Mouse (Mus musculus) forebrain, embryonic 16.5 days (tissue): ENCODE data around the gene Ano1. TPM values are rescaled to one million over a fixed set of nuclear protein-coding genes. Genes with fewer than 3 reads are reported as not detected.

Experiments used
- ATAC-seq: fragments of 200-750 bp; cut with Nextera tagmentation; 2 replicates; pipeline ENCODE4 v1.8.0; 2017; ENCODE audit warnings: mild to moderate bottlenecking, moderate library complexity
- H3K27ac ChIP-seq: fragments of 300-500 bp; sonication (generic); 2 replicates; pipeline ENCODE4 v1.5.1; 2014; ENCODE audit warnings: low read length, control low read depth
- H3K27me3 ChIP-seq: fragments of 300-500 bp; sonication (generic); replicated peaks from 2 replicates; pipeline ENCODE4 v1.6.1; 2014; ENCODE audit warnings: low read length; ENCODE audit not compliant: control insufficient read depth, insufficient read depth
- H3K36me3 ChIP-seq: fragments of 300-500 bp; sonication (generic); 2 replicates; pipeline ENCODE4 v1.6.1; 2014; ENCODE audit not compliant: control insufficient read depth, insufficient read depth
- H3K4me1 ChIP-seq: fragments of 300-500 bp; sonication (generic); replicated peaks from 2 replicates; pipeline ENCODE4 v1.6.1; 2014; ENCODE audit warnings: low read length; ENCODE audit not compliant: control insufficient read depth, insufficient read depth
- H3K4me2 ChIP-seq: fragments of 300-500 bp; sonication (generic); 2 replicates; pipeline ENCODE4 v1.6.1; 2014; ENCODE audit warnings: mild to moderate bottlenecking, low read length, control low read depth
- H3K4me3 ChIP-seq: fragments of 300-500 bp; sonication (generic); replicated peaks from 2 replicates; pipeline ENCODE4 v1.5.1; 2014; ENCODE audit warnings: mild to moderate bottlenecking, low read length, control low read depth
- H3K9ac ChIP-seq: fragments of 300-500 bp; sonication (generic); replicated peaks from 2 replicates; pipeline ENCODE4 v1.6.1; 2014; ENCODE audit warnings: low read depth, low read length, control low read depth
- H3K9me3 ChIP-seq: fragments of 300-500 bp; sonication (generic); 2 replicates; pipeline ENCODE4 v1.6.1; 2016; ENCODE audit warnings: low read length; ENCODE audit not compliant: control insufficient read depth
- WGBS: fragments of 180-500 bp; shearing (Covaris S2); extraction: QIAGEN DNeasy Blood & Tissue Kit; methylation state at CpG from one replicate; pipeline ENCODE4 v1.1.7; 2014; 5-methylcytosine and 5-hydroxymethylcytosine counted together
- polyA plus RNA-seq: library from polyadenylated mRNA; unstranded; fragments of >200 nt; fragmentation: Nextera tagmentation; extraction: Ambion mirVana; gene quantifications from 2 replicates; pipeline ENCODE4 v1.2.1, GENCODE M21; 2015

The Ano1 gene
- polyA plus RNA-seq, 1 experiment from 2014 or later, result 9.4 TPM

DNA sequence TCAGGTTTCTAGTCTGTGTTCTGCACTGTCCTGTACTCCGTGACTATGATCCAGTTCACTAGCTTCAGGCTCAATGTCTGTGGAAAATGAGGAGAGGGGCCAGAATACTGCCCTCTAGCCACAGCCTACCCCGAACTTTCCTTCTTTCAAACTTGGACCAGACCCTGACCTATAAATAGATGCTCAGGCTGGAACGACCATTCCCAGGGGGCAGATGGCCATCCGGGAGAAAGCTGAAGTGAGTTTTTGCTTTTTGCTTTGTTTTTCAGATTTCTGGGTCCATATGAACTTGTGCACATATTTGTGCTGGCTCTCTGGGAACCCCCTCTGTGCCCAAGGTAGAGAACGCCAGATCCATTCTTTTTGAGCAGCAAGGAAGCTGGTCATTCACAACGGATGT is 116.9 kb downstream of the Ano1 start:
- ATAC-seq, result no peak
- Histone ChIP-seq H3K27me3 (no peaks in the 10 kb centered on the region), H3K4me1 (peaks cover 8% of the 10 kb centered on the region), H3K4me3 (no peak overlapping the region), H3K4me2 (no peak overlapping the region), H3K27ac (no peak overlapping the region), H3K9me3 (no peaks in the 10 kb centered on the region), H3K36me3 (no peaks in the 10 kb centered on the region), H3K9ac (no peak overlapping the region)
- 83% methylated on average over 6 of the region's 6 CpGs for WGBS

DNA sequence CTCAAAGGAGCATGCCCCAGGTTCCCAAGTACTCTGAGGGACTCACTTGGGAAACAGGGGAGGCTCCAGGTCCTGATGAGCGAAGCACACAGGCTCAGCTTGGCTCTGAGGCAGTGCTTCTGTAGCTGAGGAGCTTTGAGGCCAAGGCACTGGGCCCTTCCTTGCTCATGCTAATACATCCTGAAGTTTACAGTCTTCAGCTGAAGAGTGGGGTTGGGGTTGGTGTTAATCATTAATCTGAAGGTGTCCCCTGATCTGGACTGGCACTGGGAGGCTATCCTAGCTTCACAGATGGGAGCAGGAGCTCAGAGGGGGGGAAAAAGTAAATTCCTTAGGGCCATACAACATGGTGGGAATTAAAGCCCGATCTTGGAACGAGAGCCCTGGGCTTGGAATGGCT is 117.3 kb downstream of the Ano1 start:
- Histone ChIP-seq H3K4me2 (no peak overlapping the region), H3K4me3 (no peak overlapping the region), H3K36me3 (no peaks in the 10 kb centered on the region), H3K9ac (no peak overlapping the region), H3K4me1 (peaks cover 11% of the 10 kb centered on the region), H3K9me3 (no peaks in the 10 kb centered on the region), H3K27me3 (no peaks in the 10 kb centered on the region), H3K27ac (no peak overlapping the region)
- 89% methylated on average over 3 of the region's 3 CpGs for WGBS
- ATAC-seq, result no peak

DNA sequence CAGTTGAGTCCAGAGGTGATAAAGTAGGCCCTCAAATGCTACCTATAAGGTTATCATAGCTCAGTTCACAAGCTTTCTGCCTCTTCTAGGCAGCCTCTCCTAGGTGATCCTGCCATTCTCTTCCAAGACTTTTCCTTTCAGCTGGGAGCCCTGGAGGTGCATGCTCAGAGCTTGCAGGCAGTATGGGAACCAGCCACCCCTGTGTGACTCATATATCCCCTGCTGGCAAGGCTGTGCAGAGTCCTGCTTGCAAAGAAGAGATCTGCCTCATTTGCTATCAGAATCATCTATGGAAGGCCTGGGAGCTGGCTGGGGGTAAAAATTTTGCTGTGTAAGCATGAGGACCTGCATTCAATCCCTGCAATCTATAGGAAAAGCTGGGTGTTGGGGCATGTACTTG is 119.5 kb downstream of the Ano1 start:
- Histone ChIP-seq H3K27me3 (no peaks in the 10 kb centered on the region), H3K4me3 (no peak overlapping the region), H3K4me2 (no peak overlapping the region), H3K4me1 (peaks cover 29% of the 10 kb centered on the region), H3K9me3 (no peaks in the 10 kb centered on the region), H3K27ac (no peak overlapping the region), H3K9ac (no peak overlapping the region), H3K36me3 (no peaks in the 10 kb centered on the region)
- ATAC-seq, result no peak

DNA sequence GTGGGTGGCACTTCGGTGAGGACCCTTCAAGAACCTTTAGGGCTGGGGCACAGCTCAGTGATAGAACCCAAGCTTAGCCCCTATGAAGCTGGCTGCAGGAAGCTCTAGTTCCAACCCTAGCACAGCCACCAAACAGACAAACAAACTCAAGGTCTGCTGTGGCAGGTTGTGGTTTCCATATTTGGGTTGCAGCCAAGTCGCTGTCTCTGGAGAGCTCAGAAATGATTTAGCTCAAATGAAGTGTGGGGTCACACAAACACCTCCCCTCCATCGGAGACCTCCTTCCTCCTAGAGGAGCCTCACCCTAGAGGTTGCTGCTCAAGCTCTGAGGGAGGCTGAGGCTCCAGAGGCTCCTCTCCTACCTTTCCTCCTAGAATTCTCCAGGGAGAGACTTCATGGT is 121.2 kb downstream of the Ano1 start:
- Histone ChIP-seq H3K4me1 (peaks cover 23% of the 10 kb centered on the region), H3K4me3 (no peak overlapping the region), H3K27me3 (no peaks in the 10 kb centered on the region), H3K9me3 (no peaks in the 10 kb centered on the region), H3K9ac (no peak overlapping the region), H3K4me2 (no peak overlapping the region), H3K27ac (no peak overlapping the region), H3K36me3 (no peaks in the 10 kb centered on the region)
- WGBS, result 83% methylated on average over 3 of the region's 3 CpGs
- ATAC-seq, result no peak

DNA sequence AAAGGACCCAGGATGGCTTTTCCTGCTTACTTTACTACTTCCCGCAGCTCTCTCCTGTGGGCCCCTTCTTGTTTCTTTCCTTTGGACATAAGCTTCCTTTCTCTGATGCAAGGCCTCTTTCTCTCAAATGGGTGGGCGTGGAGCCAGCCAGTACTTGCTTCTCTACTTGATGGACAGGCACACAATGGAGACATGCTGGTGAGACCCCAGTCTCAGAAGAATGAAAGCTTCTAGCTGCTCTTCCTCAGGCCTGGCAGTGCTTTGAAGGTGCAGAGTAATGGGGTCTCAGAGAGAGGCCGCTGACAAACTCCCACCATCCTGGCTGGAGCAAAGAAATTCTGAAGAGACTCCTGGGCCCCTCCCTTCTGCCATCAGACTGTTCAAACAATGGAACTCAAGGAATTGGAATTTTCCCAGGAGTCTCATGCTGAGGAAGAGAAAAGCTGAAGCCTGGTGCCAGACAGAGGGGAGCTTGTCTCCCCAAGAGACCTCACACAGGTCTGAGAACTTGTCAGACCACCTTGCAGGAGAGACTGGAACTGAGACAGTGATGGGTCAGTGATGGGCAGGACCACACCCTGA is 123.3 kb downstream of the Ano1 start:
- 0% methylated on average over 3 of the region's 3 CpGs for WGBS

DNA sequence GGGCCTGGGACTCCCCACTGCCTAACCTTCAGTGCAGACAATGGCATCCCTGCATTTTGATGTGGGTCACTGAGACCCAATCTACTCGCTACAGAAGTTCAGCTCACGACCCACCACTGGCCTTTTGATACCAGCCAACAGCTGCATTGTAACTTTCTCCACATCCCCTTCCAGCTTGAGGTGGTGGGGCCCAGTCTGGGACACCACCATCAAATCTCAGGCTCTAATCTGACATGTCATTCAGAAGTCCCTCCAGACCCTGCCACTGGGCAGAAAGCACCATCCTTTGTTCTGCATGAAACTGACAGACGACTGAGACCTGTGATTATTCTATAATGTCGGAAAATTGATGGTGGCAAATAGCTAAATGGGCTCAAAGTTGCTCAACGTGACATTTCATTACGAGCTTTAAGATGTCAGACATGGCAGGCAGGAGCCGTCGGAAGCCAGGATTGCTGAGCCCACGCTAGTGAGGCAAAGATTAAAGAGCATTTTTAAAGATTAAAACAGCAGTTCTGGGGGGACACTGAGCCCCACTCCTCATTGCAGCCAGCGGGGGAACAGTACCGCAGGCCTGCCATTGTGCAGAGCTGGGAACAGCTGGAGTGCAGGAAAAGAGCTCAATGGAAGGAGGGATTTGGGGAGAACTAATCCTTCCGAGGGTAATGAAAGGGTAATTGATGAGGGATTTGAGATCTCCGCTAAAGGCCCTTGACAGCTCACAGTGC is 124.0 kb downstream of the Ano1 start:
- Histone ChIP-seq H3K4me2 (no peak overlapping the region), H3K9ac (no peak overlapping the region), H3K9me3 (no peaks in the 10 kb centered on the region), H3K4me1 (peaks cover 23% of the 10 kb centered on the region), H3K27me3 (no peaks in the 10 kb centered on the region), H3K36me3 (no peaks in the 10 kb centered on the region), H3K4me3 (no peak overlapping the region), H3K27ac (peak overlapping the region; percentile 60)
- WGBS, result 6% methylated on average over 13 of the region's 13 CpGs
- peak; percentile 83 for ATAC-seq

More for the DNA sequence above, 123.3 kb downstream of the Ano1 start:
- Histone ChIP-seq H3K4me3 (no peak overlapping the region), H3K4me2 (no peak overlapping the region), H3K27me3 (no peaks in the 10 kb centered on the region), H3K4me1 (peaks cover 23% of the 10 kb centered on the region), H3K9ac (no peak overlapping the region), H3K9me3 (no peaks in the 10 kb centered on the region), H3K27ac (peak overlapping the region; percentile 60), H3K36me3 (no peaks in the 10 kb centered on the region)
- peak; percentile 85 for ATAC-seq

DNA sequence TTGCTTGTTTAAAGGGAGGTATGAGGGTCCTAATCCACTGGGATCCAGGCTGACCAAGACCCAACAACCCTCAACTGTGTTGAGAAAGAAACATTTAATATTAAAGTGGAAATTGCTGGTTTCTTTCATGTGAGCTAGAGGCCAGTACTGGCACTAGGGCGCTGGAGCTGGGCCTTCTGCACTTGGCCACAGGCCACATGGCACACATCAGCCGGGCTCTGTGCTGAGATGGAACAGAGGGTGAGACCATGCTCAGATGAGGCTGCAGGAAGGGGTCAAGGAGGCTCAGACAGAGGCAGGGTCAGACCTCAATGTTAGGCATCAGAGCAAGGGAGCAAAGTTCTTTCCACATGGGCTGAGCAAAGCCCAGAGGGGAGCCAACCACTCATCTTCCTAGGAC is 125.7 kb downstream of the Ano1 start:
- Histone ChIP-seq H3K4me1 (peaks cover 27% of the 10 kb centered on the region), H3K27me3 (no peaks in the 10 kb centered on the region), H3K9me3 (no peaks in the 10 kb centered on the region), H3K9ac (no peak overlapping the region), H3K4me3 (no peak overlapping the region), H3K27ac (no peak overlapping the region), H3K36me3 (no peaks in the 10 kb centered on the region), H3K4me2 (no peak overlapping the region)
- no peak for ATAC-seq
- 47% methylated on average over 2 of the region's 2 CpGs for WGBS

DNA sequence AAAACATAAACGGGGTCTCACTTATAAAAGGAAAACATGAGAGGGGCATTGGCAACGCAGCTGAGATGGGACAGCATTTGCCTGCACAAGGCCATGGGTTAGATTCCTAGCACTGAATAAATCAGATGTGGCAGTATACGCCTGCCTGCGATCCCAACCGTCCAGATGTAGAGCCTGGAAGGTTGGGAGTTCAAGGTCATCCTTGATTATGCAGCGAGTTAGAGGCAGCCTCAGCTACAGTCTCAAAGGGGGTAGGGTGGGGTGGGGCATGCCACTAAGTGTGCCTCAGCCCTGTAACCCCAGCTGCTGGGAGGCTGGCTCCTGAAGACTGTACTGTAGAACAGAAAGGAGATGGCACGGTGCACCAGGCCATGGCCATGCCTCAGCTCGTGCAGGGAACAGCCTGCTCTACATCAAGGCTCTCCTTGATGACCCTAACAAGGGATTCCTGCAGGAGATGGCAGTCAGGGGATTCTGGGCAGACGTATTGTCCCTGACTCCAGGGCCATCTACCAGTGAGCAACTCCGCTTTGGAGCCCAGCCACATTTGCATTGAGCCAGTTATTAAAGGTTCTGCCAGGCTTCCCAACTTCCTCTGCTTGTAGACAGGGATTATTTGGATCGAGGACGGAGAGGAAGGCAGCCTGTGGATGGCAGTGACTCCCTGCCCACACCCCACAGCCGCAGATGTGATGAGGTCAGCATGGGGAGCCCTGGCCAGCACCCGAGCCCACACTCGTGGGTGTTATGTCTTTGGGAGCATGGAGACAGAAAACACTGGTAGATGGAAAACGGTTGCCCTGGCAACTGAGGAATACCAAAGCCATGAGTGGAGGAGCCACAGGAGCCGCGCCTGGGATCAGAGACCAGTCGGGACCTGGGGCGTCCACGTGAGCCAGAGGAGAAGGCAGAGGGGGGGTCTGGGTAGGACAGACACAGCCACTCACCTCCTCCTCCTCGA is 130.8 kb downstream of the Ano1 start:
- ATAC-seq, result peak; percentile 28; the same call in 1 of the 2 replicates

DNA sequence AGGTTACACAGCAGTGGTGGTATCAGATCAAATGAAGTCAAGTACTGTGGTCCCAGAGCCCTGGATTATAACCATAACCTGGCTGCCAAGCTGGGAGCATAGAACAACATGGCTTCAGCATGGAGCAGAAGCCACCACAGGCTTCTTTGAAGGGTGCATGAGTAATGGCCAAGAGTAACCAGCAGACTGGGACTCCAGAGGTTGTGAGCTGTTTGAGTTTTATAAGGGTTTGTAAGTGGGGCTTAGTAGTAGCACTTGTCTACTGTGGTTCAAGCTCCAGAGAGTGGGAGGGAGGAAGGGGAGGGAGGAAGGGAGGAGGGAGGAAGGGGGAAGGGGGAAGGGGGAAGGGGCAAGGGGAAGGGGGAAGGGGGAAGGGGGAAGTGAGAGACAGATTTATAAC is 131.5 kb downstream of the Ano1 start:
- Histone ChIP-seq H3K9me3 (no peaks in the 10 kb centered on the region), H3K36me3 (no peaks in the 10 kb centered on the region), H3K27ac (no peak overlapping the region), H3K27me3 (no peaks in the 10 kb centered on the region), H3K4me3 (no peak overlapping the region), H3K9ac (no peak overlapping the region), H3K4me1 (peaks cover 5% of the 10 kb centered on the region), H3K4me2 (no peak overlapping the region)
- ATAC-seq, result no peak

More for the DNA sequence above, 130.8 kb downstream of the Ano1 start:
- Histone ChIP-seq H3K36me3 (no peaks in the 10 kb centered on the region), H3K4me2 (no peak overlapping the region), H3K4me3 (no peak overlapping the region), H3K27me3 (no peaks in the 10 kb centered on the region), H3K4me1 (peaks cover 6% of the 10 kb centered on the region), H3K9ac (no peak overlapping the region), H3K27ac (no peak overlapping the region), H3K9me3 (no peaks in the 10 kb centered on the region)
- WGBS, result 67% methylated on average over 22 of the region's 22 CpGs
